Mouse (Mus musculus) heart, adult 2 months (tissue): ENCODE data around the gene Aanat. TPM values are rescaled to one million over a fixed set of nuclear protein-coding genes. Genes with fewer than 3 reads are reported as not detected.
A peak's percentile ranks its signal among the peaks of the same experiment; 100 is the strongest.

Experiments
- DNase-seq, 2 experiments: peaks; one replicate each; pipeline ENCODE4 v3.0.0; 2021
- H3K27ac ChIP-seq: fragments of 200-600 bp; 2 replicates; pipeline ENCODE4 v1.8.1; 2022
- H3K27me3 ChIP-seq: fragments of 200-500 bp; 2 replicates; pipeline ENCODE4 v1.6.1; 2012; ENCODE audit warnings: mild to moderate bottlenecking, low read length, inconsistent platforms, mixed read lengths; ENCODE audit not compliant: control insufficient read depth, insufficient read depth
- H3K36me3 ChIP-seq: fragments of 200-500 bp; 2 replicates; pipeline ENCODE4 v1.6.1; 2012; ENCODE audit warnings: low read length, inconsistent platforms; ENCODE audit not compliant: control insufficient read depth, insufficient read depth
- H3K4me1 ChIP-seq: fragments of 200-500 bp; 2 replicates; pipeline ENCODE4 v1.6.1; 2011; ENCODE audit warnings: low read length; ENCODE audit not compliant: control insufficient read depth, insufficient read depth
- H3K4me3 ChIP-seq: fragments of 200-600 bp; 2 replicates; pipeline ENCODE4 v1.8.1; 2022
- H3K79me2 ChIP-seq: fragments of 200-500 bp; replicated peaks from 2 replicates; pipeline ENCODE4 v1.6.1; 2012; ENCODE audit warnings: mild to moderate bottlenecking, inconsistent platforms, low read length, moderate library complexity, mixed read lengths; ENCODE audit not compliant: control insufficient read depth, insufficient read depth
- H3K9ac ChIP-seq: fragments of 200-500 bp; 2 replicates; pipeline ENCODE4 v1.6.1; 2012; ENCODE audit warnings: low read depth, mild to moderate bottlenecking, control low read depth, inconsistent platforms, low read length, mixed read lengths
- CTCF ChIP-seq: fragments of 200-600 bp; IDR thresholded peaks from 2 replicates; pipeline ENCODE4 v1.8.1; 2022; ENCODE audit warnings: antibody characterized with exemption, mild to moderate bottlenecking, moderate library complexity
- EP300 ChIP-seq: fragments of 200-500 bp; IDR thresholded peaks from 2 replicates; pipeline ENCODE4 v1.6.1; 2011; ENCODE audit warnings: low read depth, low read length, control low read depth; ENCODE audit not compliant: insufficient read depth
- POLR2A ChIP-seq: fragments of 200-500 bp; IDR thresholded peaks from 2 replicates; pipeline ENCODE4 v1.6.1; 2011; ENCODE audit warnings: mild to moderate bottlenecking, low read depth, low read length, control low read depth; ENCODE audit not compliant: insufficient read depth
- WGBS: fragments of 180-500 bp; shearing (Covaris S2); methylation state at CpG from one replicate; pipeline ENCODE4 v1.1.7; 2018; 5-methylcytosine and 5-hydroxymethylcytosine counted together
- intact Hi-C: fragments of 180-260 bp; cut with DNase I; formaldehyde crosslinking; loops from one replicate; pipeline ENCODE4 v1.15.1; 2025
- polyA plus RNA-seq: library from polyadenylated mRNA; depleted of rRNA; stranded (reverse); fragments of >200 nt; gene quantifications from 2 replicates; pipeline ENCODE4 v1.2.3, GENCODE M21; 2012
- total RNA-seq, 2 experiments: library from RNA; stranded (reverse); gene quantifications; 2 replicates each; pipeline ENCODE4 v1.2.3; 2021

Gene Aanat
- total and polyA plus RNA-seq, 3 experiments: not detected

- H3K79me2 ChIP-seq: peaks cover 3% of the 10 kb centered on the region
- peak; percentile 28; the same call in 1 of the 2 replicates for TF ChIP-seq EP300
- no peak for TF ChIP-seq CTCF
- no peaks in the 10 kb centered on the region; the same call in 1 of the 2 replicates for H3K36me3 ChIP-seq
- DNase-seq: peak; percentile 50 to 71
- H3K27me3 ChIP-seq: no peaks in the 10 kb centered on the region
- WGBS: 51% methylated on average over 19 of the region's 19 CpGs
- H3K27ac ChIP-seq: no peak overlapping the region; the same call in 1 of the 2 replicates
- intact Hi-C loops: loop anchor here (2.0 kb wide), 1 partner anchor 15 kb away; no protein-coding TSS in a partner anchor
- H3K4me1 ChIP-seq: peaks cover 32% of the 10 kb centered on the region
- H3K4me3 ChIP-seq: no peak overlapping the region
- H3K9ac ChIP-seq: no peak overlapping the region
These were observed 14.2 kb upstream of the Aanat start for GRCm38 (mm10) chr11:116571767-116572679.

- Histone ChIP-seq H3K79me2 (peaks cover 3% of the 10 kb centered on the region), H3K4me3 (no peak overlapping the region), H3K36me3 (no peaks in the 10 kb centered on the region; the same call in 1 of the 2 replicates), H3K27ac (peak overlapping the region; percentile 41), H3K27me3 (no peaks in the 10 kb centered on the region), H3K9ac (no peak overlapping the region), H3K4me1 (peaks cover 32% of the 10 kb centered on the region)
- TF ChIP-seq EP300: no peak
- no peak for TF ChIP-seq POLR2A
- no peak for TF ChIP-seq CTCF
- peak in 1 of 2 experiments; percentile 35 for DNase-seq
- 41% methylated on average over 12 of the region's 12 CpGs for WGBS
- intact Hi-C loops: no loop called here
These were observed 13.3 kb upstream of the Aanat start for GRCm38 (mm10) chr11:116572756-116573543.

DNA sequence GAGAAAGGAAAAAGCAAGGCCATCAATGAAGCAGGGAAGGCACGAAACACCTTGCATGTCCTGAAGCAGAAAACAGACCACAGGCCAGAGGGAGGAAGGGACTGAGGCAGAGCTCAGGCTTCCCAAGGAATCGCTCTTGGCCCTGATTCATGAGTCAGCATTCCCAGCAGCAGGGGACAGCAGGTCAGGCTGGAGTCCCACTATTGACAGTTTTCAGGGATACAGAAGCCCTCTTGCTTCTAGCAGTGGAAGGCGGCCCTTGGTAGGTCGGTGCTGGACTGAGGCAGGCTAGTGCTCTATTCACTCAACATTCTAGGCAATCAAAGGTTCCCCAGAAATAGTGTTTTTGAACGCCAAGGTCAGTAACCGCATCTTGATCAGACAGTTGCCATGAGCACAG is 11.7 kb upstream of the Aanat start:
- Histone ChIP-seq H3K4me1 (peaks cover 32% of the 10 kb centered on the region), H3K79me2 (peaks cover 3% of the 10 kb centered on the region), H3K36me3 (no peaks in the 10 kb centered on the region; the same call in 1 of the 2 replicates), H3K9ac (no peak overlapping the region), H3K4me3 (no peak overlapping the region), H3K27ac (no peak overlapping the region; the same call in 1 of the 2 replicates), H3K27me3 (no peaks in the 10 kb centered on the region)
- TF ChIP-seq POLR2A (no peak), CTCF (no peak), EP300 (no peak)
- intact Hi-C loops: no loop called here
- no peak for DNase-seq
- 66% methylated on average over 6 of the region's 6 CpGs for WGBS

- Histone ChIP-seq H3K4me1 (peaks cover 32% of the 10 kb centered on the region), H3K27me3 (no peaks in the 10 kb centered on the region), H3K79me2 (peaks cover 3% of the 10 kb centered on the region), H3K4me3 (no peak overlapping the region), H3K36me3 (no peaks in the 10 kb centered on the region; the same call in 1 of the 2 replicates), H3K27ac (no peak overlapping the region), H3K9ac (no peak overlapping the region)
- intact Hi-C loops: no loop called here
- no peak for DNase-seq
- WGBS: 77% methylated on average over 6 of the region's 6 CpGs
- TF ChIP-seq EP300 (no peak), POLR2A (no peak)
These were observed 11.2 kb upstream of the Aanat start for GRCm38 (mm10) chr11:116574982-116575381.

- no peak for TF ChIP-seq CTCF
- TF ChIP-seq EP300: no peak
- TF ChIP-seq POLR2A: no peak
- intact Hi-C loops: no loop called here
- H3K27ac ChIP-seq: no peak overlapping the region
These were observed 10.8 kb upstream of the Aanat start for GRCm38 (mm10) chr11:116575396-116575795.

DNA sequence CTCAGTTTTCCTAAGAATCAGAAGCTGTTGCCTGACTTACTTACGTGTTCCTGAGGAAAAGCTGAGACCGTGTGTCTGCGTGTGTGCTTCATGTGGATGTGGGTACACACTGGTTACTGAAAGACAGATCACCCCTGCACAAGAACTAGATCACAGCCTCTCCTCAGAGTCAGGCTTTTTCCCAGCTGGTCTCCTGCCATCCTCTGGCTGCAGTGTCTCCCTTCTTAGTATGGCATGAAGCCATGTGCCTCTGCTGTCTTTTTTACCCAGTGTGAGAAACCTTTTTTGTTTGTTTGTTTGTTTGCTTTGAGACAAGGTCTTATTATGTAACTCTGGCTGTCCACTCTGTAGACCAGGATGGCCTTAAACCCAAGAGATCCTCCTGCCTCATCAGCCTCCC is 7.0 kb upstream of the Aanat start:
- Histone ChIP-seq H3K4me1 (peaks cover 9% of the 10 kb centered on the region), H3K27ac (no peak overlapping the region)

More at GRCm38 (mm10) chr11:116575396-116575795, 10.8 kb upstream of the Aanat start:
- H3K27me3 ChIP-seq: no peaks in the 10 kb centered on the region
- peaks cover 32% of the 10 kb centered on the region for H3K4me1 ChIP-seq
- 61% methylated on average over 2 of the region's 2 CpGs for WGBS
- no peak for DNase-seq
- H3K9ac ChIP-seq: no peak overlapping the region
- no peaks in the 10 kb centered on the region; the same call in 1 of the 2 replicates for H3K36me3 ChIP-seq
- no peak overlapping the region for H3K4me3 ChIP-seq
- peaks cover 3% of the 10 kb centered on the region for H3K79me2 ChIP-seq

More for the DNA sequence above, 7.0 kb upstream of the Aanat start:
- Histone ChIP-seq H3K27me3 (no peaks in the 10 kb centered on the region), H3K4me3 (no peak overlapping the region), H3K9ac (no peak overlapping the region), H3K79me2 (peaks cover 2% of the 10 kb centered on the region; the same call in 1 of the 2 replicates), H3K36me3 (no peaks in the 10 kb centered on the region)
- 92% methylated on average over 3 of the region's 3 CpGs for WGBS
- no peak for TF ChIP-seq POLR2A
- no peak for TF ChIP-seq CTCF
- no peak for TF ChIP-seq EP300
- intact Hi-C loops: no loop called here
- no peak for DNase-seq
